Mouse (Mus musculus): ENCODE results near the gene Sh3bp4.

Sh3bp4 gene

GRCm38 (mm10) chr1:89184111-89184785 is 114.0 kb downstream of the Sh3bp4 start:
- no peak for DNase-seq (ENCODE audit: low read depth, low spot score)

GRCm38 (mm10) chr1:89184839-89185238 is 114.6 kb downstream of the Sh3bp4 start:
- DNase-seq (ENCODE audit: low read depth, low spot score), result no peak

GRCm38 (mm10) chr1:89187441-89187840 is 117.2 kb downstream of the Sh3bp4 start:
- peak; percentile 53 for DNase-seq (ENCODE audit: low read depth, low spot score)

DNA sequence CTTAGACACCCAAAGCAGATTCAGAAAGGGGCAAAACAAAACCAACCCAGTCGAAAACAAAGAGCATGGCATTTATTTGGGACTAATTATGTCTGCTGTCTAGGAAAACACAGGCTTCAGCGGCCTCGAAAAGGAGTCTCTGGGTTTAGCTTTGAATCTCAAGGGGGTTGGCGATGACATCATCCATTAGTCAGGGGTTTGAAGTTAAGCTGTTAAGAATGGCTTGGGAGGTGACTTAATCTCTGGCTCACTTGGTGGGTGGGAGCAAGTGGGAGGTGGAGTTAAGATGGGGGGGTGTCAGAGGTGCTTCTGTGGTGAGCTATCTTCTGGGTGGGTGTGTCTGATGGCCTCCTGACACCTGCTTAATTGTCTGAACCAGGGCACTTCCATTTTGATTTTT is 117.9 kb downstream of the Sh3bp4 start:
- peak; percentile 71 for DNase-seq (ENCODE audit: low read depth, low spot score)

GRCm38 (mm10) chr1:89189204-89189603 is 119.0 kb downstream of the Sh3bp4 start:
- no peak for DNase-seq (ENCODE audit: low read depth, low spot score)

- DNase-seq (ENCODE audit: low read depth, low spot score), result no peak
Observed at GRCm38 (mm10) chr1:89190621-89191020, 120.4 kb downstream of the Sh3bp4 start.

DNA sequence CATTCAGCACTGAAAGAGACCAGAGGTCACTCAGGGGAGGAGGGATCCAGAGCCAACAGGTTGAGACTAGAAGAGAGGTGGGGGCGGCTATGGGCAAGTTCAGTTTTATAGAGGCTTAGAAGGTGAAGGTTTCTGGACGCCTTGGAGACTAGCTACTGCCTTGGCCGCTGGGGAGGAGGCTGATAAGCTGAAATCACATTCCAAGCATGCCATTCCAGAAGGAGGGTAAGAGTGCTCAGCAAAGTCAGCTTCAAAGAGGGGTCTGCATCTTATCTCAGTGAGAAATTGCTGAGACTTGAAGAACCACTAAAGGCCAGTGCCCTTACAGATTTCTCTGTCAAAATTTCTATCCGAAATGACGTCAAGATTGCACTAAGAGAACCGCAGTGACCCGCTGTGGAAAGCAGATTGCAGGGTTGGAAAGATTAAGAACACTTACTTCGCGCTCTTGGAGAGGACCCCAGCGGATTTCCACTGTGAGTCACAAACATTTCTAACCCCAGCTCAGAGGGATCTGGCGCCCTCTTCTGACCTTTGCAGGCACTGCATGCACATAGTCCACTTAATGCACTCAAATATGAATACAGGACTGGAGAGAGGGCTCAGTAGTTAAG is 121.0 kb downstream of the Sh3bp4 start:
- DNase-seq (ENCODE audit: low read depth, low spot score), result peak; percentile 92

- peak; percentile 61 for DNase-seq (ENCODE audit: low read depth, low spot score)
Observed at GRCm38 (mm10) chr1:89192536-89193220, 122.5 kb downstream of the Sh3bp4 start.

GRCm38 (mm10) chr1:89193576-89193975 is 123.4 kb downstream of the Sh3bp4 start:
- no peak for DNase-seq (ENCODE audit: low read depth, low spot score)

GRCm38 (mm10) chr1:89195827-89196712 is 125.9 kb downstream of the Sh3bp4 start:
- peak; percentile 87 for DNase-seq (ENCODE audit: low read depth, low spot score)

All from 3T3-L1 (cell line).